Mouse (Mus musculus) heart, adult 2 months (tissue): ENCODE results near the gene Eif3j1. TPM values are rescaled to one million over a fixed set of nuclear protein-coding genes. Genes with fewer than 3 reads are reported as not detected.

Experiments used
- DNase-seq, 2 experiments: peaks; one replicate each; pipeline ENCODE4 v3.0.0; 2021
- H3K27ac ChIP-seq: fragments of 200-600 bp; 2 replicates; pipeline ENCODE4 v1.8.1; 2022
- H3K27me3 ChIP-seq: fragments of 200-500 bp; 2 replicates; pipeline ENCODE4 v1.6.1; 2012; ENCODE audit warnings: mild to moderate bottlenecking, low read length, inconsistent platforms, mixed read lengths; ENCODE audit not compliant: control insufficient read depth, insufficient read depth
- H3K36me3 ChIP-seq: fragments of 200-500 bp; 2 replicates; pipeline ENCODE4 v1.6.1; 2012; ENCODE audit warnings: low read length, inconsistent platforms; ENCODE audit not compliant: control insufficient read depth, insufficient read depth
- H3K4me1 ChIP-seq: fragments of 200-500 bp; 2 replicates; pipeline ENCODE4 v1.6.1; 2011; ENCODE audit warnings: low read length; ENCODE audit not compliant: control insufficient read depth, insufficient read depth
- H3K4me3 ChIP-seq: fragments of 200-600 bp; 2 replicates; pipeline ENCODE4 v1.8.1; 2022
- H3K79me2 ChIP-seq: fragments of 200-500 bp; replicated peaks from 2 replicates; pipeline ENCODE4 v1.6.1; 2012; ENCODE audit warnings: mild to moderate bottlenecking, inconsistent platforms, low read length, moderate library complexity, mixed read lengths; ENCODE audit not compliant: control insufficient read depth, insufficient read depth
- H3K9ac ChIP-seq: fragments of 200-500 bp; 2 replicates; pipeline ENCODE4 v1.6.1; 2012; ENCODE audit warnings: low read depth, mild to moderate bottlenecking, control low read depth, inconsistent platforms, low read length, mixed read lengths
- CTCF ChIP-seq: fragments of 200-600 bp; IDR thresholded peaks from 2 replicates; pipeline ENCODE4 v1.8.1; 2022; ENCODE audit warnings: antibody characterized with exemption, mild to moderate bottlenecking, moderate library complexity
- EP300 ChIP-seq: fragments of 200-500 bp; IDR thresholded peaks from 2 replicates; pipeline ENCODE4 v1.6.1; 2011; ENCODE audit warnings: low read depth, low read length, control low read depth; ENCODE audit not compliant: insufficient read depth
- POLR2A ChIP-seq: fragments of 200-500 bp; IDR thresholded peaks from 2 replicates; pipeline ENCODE4 v1.6.1; 2011; ENCODE audit warnings: mild to moderate bottlenecking, low read depth, low read length, control low read depth; ENCODE audit not compliant: insufficient read depth
- WGBS: fragments of 180-500 bp; shearing (Covaris S2); methylation state at CpG from one replicate; pipeline ENCODE4 v1.1.7; 2018; 5-methylcytosine and 5-hydroxymethylcytosine counted together
- intact Hi-C: fragments of 180-260 bp; cut with DNase I; formaldehyde crosslinking; loops from one replicate; pipeline ENCODE4 v1.15.1; 2025
- polyA plus RNA-seq: library from polyadenylated mRNA; depleted of rRNA; stranded (reverse); fragments of >200 nt; gene quantifications from 2 replicates; pipeline ENCODE4 v1.2.3, GENCODE M21; 2012
- total RNA-seq, 2 experiments: library from RNA; stranded (reverse); gene quantifications; 2 replicates each; pipeline ENCODE4 v1.2.3; 2021

The Eif3j1 gene
- total and polyA plus RNA-seq, 3 experiments = 4.7 to 22.2 (median 20.0) TPM

- under 1% methylated on average over 64 of the region's 71 CpGs for WGBS
- no peaks in the 10 kb centered on the region for H3K27me3 ChIP-seq
- peaks cover 22% of the 10 kb centered on the region for H3K36me3 ChIP-seq
- TF ChIP-seq CTCF (0 out of 2 replicates have a peak, but pooled peaks have one; percentile 15), EP300 (no peak), POLR2A (no peak)
- H3K4me3 ChIP-seq = peak overlapping the region; percentile 97
- H3K79me2 ChIP-seq = no peaks in the 10 kb centered on the region
- peak overlapping the region; percentile 90 for H3K27ac ChIP-seq
- peak overlapping the region; percentile 84 for H3K9ac ChIP-seq
- peaks cover 5% of the 10 kb centered on the region for H3K4me1 ChIP-seq
- DNase-seq = no peak
- intact Hi-C loops = loop anchor here (5.0 kb wide), 2 partner anchors 72 to 88 kb away; partner anchors contain the start of genes Ctdspl2, Mageb3 and Spg11
These were observed 682 bp downstream of the Eif3j1 start for GRCm38 (mm10) chr2:122028756-122029700.

DNA sequence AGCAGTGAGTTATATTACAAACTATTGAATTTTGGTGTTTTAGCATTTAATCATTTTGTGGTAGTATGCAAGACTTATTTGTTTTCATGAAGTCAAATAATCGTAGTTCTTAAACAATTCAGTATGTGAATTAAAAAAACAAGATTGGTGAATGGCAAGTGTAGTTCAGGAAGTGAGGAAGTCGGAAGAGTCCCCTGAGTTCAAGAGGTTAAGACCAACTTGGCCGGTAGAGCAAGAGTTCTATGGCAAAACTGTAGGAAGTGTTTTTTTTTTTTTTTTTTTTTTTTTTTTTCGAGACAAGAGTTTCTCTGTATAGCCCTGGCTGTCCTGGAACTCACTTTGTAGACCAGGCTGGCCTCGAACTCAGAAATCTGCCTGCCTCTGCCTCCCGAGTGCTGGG, 3.6 kb downstream of the Eif3j1 start:
- Histone ChIP-seq H3K27me3 (no peaks in the 10 kb centered on the region), H3K36me3 (peaks cover 32% of the 10 kb centered on the region), H3K79me2 (peaks cover 2% of the 10 kb centered on the region; the same call in 1 of the 2 replicates), H3K9ac (no peak overlapping the region), H3K27ac (no peak overlapping the region), H3K4me1 (peaks cover 5% of the 10 kb centered on the region), H3K4me3 (no peak overlapping the region)
- intact Hi-C loops = no loop called here
- TF ChIP-seq EP300 (no peak), CTCF (no peak)
- 56% methylated on average over 6 of the region's 6 CpGs for WGBS
- DNase-seq = no peak

DNA sequence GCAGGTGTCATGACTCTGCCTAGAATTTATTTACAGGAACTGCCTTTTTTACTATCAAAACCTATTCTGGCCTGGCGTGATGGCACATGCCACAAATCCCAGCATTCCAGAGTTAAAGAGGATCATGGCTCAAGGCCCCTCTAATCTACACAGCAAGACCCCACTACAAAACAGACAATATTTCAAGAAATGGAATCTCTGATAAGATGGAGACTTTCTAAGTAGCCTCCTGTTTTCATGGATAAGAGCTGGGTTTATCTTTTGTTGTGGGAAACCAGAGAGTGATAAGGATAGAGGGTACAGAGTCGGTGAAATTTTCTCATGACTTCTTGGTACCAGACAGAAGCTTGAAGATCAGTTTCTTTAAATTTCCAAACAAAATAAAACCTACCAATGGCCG, 7.7 kb downstream of the Eif3j1 start:
- 66% methylated on average over 3 of the region's 3 CpGs for whole genome bisulfite sequencing
- TF ChIP-seq CTCF (no peak), EP300 (no peak), POLR2A (no peak)
- Histone ChIP-seq H3K36me3 (peaks cover 19% of the 10 kb centered on the region), H3K4me1 (peaks cover 2% of the 10 kb centered on the region; the same call in 1 of the 2 replicates), H3K27me3 (no peaks in the 10 kb centered on the region), H3K4me3 (no peak overlapping the region), H3K79me2 (peaks cover 3% of the 10 kb centered on the region; the same call in 1 of the 2 replicates), H3K27ac (no peak overlapping the region), H3K9ac (no peak overlapping the region)
- no peak for DNase-seq
- intact Hi-C loops = no loop called here

GRCm38 (mm10) chr2:122043926-122044325, 15.6 kb downstream of the Eif3j1 start:
- intact Hi-C loops = no loop called here
- no peak for DNase-seq
- H3K79me2 ChIP-seq = no peaks in the 10 kb centered on the region
- TF ChIP-seq POLR2A (no peak), EP300 (no peak), CTCF (no peak)
- H3K9ac ChIP-seq = no peak overlapping the region
- no peaks in the 10 kb centered on the region for H3K4me1 ChIP-seq
- no peaks in the 10 kb centered on the region for H3K27me3 ChIP-seq
- H3K27ac ChIP-seq = no peak overlapping the region
- H3K36me3 ChIP-seq = peaks cover 8% of the 10 kb centered on the region
- no peak overlapping the region for H3K4me3 ChIP-seq

DNA sequence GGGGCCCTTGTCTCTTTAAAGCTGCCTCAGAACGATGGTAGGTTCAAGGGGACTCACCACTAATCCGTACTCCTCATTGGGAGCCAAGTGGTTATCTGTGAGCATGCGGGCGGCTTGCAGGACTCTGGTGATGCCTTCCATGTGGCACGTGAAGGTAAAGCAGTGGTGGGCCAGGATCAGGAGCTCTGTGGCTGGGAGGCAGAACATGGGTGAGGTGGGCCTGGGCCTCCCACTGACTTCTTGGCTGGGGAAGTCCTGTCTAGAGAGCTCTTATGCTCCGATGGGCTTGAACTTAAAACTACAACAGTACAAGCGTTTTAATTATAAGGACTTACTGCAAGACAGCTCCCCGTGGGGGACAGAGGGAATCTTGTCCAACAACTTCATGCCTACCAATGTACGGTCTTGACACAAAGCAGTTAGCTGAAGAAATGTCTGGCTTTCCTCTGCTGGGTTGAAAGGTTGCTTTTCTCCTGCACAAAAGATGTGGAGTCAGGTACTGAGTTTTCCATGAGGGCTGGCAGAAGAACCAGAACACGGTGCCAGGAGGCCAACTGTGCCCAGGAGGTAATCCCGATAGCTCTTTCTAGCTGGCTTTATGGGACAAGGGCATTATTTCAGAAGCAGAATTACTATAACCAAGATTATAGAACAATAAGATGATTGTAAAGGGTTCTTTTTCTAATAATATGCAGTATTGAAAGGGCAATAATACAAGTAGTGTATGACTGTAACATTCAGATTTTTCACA, 31.2 kb downstream of the Eif3j1 start:
- H3K4me3 ChIP-seq = no peak overlapping the region
- intact Hi-C loops = no loop called here
- H3K79me2 ChIP-seq = no peaks in the 10 kb centered on the region
- H3K27me3 ChIP-seq = no peaks in the 10 kb centered on the region
- H3K4me1 ChIP-seq = no peaks in the 10 kb centered on the region; the same call in 1 of the 2 replicates
- WGBS = 72% methylated on average over 11 of the region's 11 CpGs
- H3K36me3 ChIP-seq = no peaks in the 10 kb centered on the region
- DNase-seq = peak in 1 of 2 experiments; percentile 11
- TF ChIP-seq EP300 (no peak), CTCF (no peak), POLR2A (no peak)
- no peak overlapping the region for H3K9ac ChIP-seq
- no peak overlapping the region for H3K27ac ChIP-seq
